Mouse (Mus musculus) gastrocnemius, postnatal 4 days (tissue): ENCODE data around the gene Gm49384. TPM values are rescaled to one million over a fixed set of nuclear protein-coding genes. Genes with fewer than 3 reads are reported as not detected.
"Not testable (repeated sequence)": the region's sequence is repeated elsewhere in the genome, so short reads cannot be mapped to it uniquely, and the experiment has no call there.

Source experiments
- DNase-seq, 2 experiments: peaks; one replicate each; pipeline ENCODE4 v3.0.0; 2021 to 2022; ENCODE audit warnings: low spot score in 2 of 2, mixed read lengths in 2 of 2
- microRNA-seq: library from miRNA; unstranded; fragments of <30 nt; microRNA quantifications from one replicate; pipeline ENCODE4 v1.2.0, GENCODE M21; 2021
- total RNA-seq, 2 experiments: library from RNA; stranded (reverse); gene quantifications; 2 replicates each; pipeline ENCODE4 v1.2.3; 2021

Gm49384 gene
- total RNA-seq, 2 experiments from 2014 or later, result 5.3 to 6.2 TPM

DNA sequence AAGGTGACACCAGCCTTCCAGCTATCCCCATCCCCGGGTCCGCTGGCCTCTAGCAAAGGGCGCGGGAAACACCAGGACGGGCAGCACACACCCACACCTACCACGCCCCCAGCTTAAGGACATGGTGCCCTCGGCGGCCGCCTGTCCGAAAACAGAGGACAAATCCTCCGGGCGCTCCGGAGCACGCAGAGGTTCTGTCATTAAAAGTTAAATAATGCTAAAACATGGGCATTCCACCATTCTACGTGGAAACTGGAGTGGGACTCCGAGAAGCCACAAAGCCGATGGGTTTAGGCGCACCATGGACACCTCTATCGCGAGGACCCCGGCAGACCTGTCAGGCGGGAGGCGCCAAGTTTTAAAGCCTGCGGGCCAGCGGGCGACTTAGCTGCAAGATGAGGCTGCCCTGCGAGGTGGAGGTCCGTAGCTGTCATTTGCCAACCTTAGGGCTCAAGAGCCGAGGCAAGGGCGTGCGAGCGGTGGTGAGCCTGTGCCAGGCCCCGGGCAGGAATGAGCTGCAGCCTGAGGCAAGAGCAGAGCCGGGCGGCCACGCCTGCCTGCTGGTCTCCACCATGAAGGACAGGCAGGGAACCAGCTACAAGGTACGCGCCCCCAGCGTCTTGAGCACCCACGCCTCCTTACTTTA is 35.5 kb downstream of the Gm49384 start, which contains the start of gene Lrr1:
Lrr1 (plus strand) TSS at position 354 of the 646 bp plus-strand sequence.
- peak; percentile 57 to 89 for DNase-seq

DNA sequence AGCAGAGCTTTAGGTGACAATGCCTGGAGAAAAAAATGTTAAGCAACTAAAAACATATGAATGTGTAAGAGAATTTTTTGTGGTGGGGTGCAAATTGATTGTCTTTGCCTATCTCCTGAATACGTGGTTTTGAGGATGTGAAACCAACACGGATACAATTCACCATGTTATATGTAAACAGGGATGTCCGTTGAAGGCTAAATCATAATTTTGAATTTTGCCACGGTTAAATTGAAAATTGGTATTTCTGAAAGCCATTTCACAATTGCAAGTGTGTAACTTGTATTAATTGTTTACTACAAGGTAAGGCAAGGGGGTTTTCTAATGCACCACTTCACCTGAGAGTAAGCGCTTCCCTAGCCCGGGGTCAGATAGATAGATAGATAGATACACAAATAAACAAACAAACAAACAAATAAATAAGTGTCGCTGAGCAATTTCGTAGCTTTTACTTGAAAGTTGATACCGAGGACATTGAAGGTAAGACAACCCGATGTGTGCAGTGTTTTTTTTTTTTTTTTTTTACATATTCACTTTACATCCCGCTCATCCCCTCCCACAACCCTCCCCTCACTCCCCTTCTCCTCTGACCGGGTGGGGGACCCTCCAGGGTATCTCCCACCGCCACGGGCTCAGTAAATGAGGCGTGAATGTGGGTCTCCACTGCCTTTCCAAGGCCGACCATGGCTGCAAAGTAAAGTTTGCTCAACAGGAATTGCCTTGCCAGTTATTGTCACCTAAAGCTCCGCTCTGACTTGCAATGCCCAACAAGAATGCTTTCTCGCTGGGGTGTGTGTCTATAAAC is 36.2 kb downstream of the Gm49384 start:
- DNase-seq, result no peak

DNA sequence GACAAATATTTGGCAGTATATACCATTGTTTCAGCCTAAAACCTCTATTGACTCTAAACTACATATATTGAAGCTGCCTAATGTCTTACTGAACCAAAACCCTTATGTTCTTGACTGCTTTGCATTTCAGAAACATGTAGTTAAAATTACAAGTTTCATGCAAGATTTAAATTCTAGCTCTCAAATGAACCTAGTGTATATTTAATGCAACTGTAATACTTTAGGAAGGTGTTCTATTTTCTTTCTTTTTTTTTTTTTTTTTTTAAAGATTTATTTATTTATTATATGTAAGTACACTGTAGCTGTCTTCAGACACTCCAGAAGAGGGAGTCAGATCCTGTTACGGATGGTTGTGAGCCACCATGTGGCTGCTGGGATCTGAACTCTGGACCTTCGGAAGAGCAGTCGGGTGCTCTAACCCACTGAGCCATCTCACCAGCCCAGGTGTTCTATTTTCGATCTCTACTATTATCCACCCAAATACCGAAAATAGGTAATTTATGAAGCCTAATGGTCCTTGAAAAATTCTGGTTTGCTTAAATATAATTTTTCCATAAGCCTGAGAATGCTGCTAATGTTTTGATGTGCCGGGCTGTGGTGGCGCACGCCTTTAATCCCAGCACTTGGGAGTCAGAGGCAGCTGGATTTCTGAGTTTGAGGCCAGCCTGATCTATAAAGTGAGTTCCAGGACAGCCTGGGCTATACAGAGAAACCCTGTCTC is 37.0 kb downstream of the Gm49384 start:
- not testable (repeated sequence) for DNase-seq

DNA sequence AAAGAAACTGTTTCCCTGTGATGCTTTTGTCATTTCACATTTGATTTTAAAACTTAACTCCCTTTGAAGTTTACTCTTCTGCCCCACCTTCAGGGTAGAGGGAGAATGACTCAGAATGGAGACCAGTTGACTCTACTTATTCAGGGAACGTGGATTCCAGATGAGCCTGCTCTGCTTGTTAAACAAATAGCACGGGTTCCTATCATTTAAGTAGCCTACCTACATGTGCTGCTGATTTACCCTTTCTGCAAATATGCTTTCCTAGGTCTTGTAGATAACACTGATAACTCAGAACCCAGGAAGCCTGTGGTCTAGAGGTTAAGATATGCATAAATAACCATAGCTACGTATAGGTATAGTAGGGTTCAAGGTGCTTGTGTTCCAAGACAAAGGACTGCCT is 39.2 kb downstream of the Gm49384 start:
- no peak for DNase-seq

DNA sequence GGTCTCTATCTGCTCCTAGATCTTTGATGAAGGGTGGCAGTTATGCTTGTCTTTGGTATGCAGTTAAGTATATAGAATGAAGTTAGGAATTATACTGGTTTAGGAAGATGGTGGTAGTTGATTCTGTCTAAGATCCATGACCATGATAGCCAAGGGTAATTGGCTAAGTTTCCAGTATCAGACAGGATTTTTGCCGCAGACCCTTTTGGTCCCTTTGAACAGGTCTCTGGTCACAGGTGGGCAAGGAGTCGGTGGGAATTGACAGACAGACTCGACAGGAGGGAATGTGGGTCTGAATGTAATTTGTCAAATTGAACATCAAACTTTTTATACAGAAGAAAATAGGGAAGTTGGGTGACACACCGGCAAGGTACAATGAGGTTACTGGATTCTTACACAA is 40.5 kb downstream of the Gm49384 start:
- DNase-seq, result not testable (repeated sequence)

DNA sequence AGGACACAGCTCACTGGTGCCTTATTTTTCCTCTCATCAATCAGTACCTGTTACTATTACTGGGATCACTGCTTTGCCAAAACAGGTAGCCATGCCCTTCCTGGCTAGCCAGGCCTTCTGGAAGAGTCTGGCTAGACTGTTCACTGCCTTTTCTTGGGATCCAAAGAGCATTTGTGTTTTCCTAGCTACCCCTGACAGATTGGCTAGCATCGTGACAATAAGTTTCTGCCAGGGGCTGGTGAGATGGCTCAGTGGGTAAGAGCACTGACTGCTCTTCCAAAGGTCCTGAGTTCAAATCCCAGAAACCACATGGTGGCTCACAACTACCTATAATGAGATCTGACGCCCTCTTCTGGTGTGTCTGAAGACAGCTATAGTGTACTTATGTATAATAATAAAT is 43.4 kb downstream of the Gm49384 start:
- not testable (repeated sequence) for DNase-seq

DNA sequence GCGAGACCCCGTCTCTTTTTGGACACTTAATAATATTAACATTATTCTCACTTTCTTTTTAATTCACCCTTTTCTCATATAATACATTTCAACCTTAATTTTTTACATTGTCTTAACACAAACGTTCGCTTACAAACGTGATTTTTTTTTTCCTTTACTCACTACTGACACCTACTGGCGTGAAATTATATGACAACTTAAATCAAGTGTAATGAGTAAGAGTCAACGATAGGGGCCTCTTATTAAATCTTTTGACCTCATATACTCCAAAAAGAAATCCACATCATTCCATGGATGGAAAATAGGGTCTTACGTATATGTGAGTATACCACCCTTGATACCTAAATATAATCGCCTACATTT is 44.5 kb downstream of the Gm49384 start:
- no peak for DNase-seq

DNA sequence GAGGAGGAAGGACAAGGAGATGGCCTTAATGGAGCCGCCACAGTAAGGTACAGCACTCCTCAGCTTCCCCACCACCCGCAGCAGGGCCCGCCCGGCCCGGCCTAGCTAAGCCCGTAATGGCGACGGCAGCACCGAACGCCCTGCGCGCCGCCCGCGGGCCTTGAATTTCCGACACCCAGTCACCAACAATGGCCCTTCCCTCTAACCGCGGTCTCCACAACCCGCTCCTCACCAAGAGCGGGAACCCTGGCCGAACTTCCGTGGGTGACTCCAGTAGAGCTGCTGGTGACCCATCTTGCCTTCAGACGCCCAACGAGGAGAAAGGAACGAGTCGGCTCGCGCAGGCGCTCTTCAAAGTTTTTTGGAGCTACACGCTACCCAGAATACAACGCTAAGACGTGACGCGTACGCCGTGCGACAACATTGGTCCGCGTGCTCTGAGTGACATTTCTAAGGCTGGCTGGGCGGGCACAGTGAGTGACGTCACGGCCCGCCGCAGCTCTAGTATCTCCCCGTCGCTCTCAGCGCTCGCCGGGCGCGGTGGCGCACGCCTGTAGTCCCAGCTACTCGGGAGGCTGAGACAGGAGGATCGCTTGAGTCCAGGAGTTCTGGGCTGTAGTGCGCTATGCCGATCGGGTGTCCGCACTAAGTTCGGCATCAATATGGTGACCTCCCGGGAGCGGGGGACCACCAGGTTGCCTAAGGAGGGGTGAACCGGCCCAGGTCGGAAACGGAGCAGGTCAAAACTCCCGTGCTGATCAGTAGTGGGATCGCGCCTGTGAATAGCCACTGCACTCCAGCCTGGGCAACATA is 45.1 kb downstream of the Gm49384 start, which contains the start of gene Rps29:
Rps29 (minus strand) TSS at position 422 of the 813 bp plus-strand sequence.
- DNase-seq, result peak; percentile 90 to 95

DNA sequence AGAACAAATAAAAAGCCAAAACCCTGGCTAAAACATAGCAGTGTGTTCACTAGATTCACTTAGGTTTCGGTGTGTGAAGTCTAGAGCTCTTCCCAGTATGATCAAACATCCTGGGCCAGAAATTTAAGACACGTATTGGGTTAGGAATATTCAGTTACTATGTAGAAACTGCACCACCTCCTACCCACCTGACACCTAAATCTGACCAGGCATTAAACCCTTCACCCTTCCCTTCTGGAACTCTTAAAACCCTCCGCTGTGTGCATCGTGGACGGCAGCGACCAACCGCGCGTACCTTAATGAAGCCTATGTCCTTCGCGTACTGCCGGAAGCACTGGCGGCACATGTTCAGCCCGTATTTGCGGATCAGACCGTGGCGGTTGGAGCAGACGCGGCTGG is 45.7 kb downstream of the Gm49384 start:
- no peak for DNase-seq

DNA sequence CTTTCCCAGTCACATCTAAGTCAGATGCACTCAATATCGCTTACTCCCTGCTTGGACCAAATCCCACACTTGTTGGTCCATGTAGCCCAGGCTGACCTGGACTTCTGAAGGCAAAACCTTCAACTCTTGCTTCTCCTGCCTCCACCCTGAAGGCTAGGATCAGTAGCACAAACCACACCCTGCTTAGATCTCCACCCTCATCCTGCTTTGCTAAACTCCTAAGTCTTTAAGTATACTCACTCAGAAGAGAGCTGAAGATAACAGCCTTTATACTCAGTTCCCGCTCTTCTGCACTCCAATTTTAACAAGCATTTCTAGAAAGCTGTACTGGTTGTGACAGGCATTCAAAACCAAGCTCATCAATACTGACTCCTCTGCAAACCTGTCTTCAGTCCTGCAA is 47.0 kb downstream of the Gm49384 start:
- DNase-seq, result no peak

DNA sequence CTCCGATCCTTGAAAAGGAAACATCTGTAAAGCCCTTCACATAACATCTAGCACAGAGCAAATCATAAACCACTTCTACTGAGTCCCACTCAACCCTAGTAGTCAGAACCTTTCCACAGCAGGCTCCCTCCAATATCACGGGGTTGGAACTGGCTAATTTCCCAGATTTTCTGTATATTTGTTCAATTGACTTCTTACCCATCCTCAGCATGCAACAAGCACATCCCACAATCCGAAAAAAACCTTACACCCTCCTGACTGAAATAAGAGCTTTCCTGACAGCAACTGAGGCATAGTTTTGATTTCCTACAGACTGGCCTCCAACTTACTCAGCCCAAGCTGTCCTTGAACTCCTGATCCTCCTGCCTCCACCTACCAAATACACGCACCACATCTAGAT is 47.6 kb downstream of the Gm49384 start:
- no peak for DNase-seq

DNA sequence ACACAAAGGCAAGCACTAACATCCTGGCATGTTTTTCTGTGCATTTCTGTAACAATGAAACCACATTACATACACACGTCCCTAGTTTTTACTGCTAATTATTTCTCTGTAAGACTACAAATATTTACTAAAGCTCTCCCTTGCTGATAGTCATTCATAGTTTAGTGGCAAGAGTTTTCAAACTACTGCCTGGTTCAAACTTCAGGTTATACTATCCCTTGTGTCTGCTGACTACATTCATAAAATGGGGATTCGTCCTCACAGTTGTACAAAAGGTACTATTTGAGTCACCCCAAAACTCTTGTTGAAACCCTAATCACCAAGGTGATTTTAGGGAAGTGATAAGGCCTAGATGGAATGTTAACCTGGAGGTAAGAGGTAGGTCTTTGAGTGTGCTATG is 48.1 kb downstream of the Gm49384 start:
- DNase-seq, result no peak

DNA sequence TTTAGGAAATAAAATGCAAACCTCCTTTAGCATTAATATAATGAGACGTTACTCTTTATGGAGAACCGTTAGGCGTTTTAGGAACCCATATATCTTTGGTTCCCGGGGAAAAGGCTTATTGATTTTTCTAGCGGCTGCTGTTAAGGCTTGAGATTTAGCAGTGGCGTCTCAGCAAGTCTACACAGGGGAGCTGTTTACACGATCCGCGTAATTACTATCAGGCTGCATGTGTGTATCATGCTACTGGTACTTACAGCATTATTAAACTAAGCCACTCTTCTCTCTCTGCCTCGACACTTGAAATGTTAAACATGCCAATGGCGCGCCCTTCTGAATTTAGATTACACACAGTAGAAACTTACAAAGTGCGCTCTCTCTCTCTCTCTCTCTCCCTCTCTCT is 54.0 kb downstream of the Gm49384 start:
- no peak for DNase-seq

DNA sequence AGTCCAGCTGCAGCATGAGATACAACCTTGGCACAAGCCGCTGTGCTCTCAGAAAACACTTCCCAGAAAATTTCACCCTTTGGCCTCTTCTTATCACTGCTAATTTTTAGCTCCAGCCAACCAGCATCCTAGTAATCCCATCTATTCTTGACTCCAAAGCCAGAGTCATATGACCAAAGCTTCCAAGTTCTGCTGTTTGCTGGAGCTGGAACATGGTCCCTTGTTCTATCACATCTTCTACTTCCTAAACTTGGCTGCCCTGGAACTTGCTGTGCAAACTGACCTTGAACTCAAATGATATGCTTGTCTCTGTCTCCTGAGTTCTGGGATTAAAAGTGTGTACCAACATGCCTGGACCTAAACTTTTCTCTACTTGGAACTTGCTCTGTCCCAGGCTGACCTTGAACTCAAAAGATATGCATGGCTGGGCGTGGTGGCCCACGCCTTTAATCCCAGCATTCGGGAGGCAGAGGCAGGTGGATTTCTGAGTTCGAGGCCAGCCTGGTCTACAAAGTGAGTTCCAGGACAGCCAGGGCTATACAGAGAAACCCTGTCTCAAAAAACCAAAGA is 56.8 kb downstream of the Gm49384 start:
- no peak for DNase-seq

DNA sequence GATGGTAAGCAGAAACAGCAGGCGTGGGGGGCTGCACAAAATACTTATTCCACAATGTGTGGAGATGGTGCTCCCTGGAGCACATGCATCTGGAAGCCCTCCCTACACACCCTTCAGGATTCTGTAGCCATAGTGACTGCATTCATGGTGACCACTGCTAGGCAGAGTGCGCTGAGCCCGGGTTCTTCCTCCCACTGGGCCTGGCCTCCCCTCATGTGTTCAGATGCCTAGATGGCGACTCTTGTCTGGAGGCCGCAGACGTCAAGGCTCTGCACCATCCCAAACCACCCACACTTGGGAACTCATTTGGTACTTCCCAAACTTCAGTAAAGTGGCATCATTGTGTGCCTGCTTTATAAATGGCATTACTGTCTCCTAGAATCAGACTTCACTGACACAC is 60.6 kb downstream of the Gm49384 start:
- no peak for DNase-seq

DNA sequence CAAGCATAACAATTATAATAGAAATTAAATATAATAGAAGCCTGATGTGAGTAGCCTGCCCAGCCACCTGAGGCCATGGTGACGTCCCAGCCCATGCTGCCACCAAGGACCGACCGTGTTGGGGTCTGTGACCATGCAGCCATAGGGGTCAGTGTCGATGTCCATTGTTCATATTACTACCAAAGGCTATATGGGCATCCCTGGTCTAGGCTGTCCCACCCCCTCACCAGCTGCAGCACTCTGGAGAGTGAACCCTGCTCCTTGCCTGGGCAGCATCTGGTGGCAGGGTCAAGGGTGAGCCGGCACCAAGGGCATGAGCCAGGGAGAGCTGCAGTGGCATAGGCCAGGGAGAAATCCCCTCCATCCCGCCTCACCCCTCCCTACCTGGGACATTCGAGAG is 64.2 kb downstream of the Gm49384 start:
- DNase-seq, result no peak

Small RNA genes lying within 50 kb of the gene (microRNA-seq; reads per million reads assigned to microRNA genes)
- gene Gm47287 (not detected), gene Gm47295 (not detected)

Other genes with a start within 250 kb of the Gm49384 start
- gene Rps29, start 45.1 kb downstream of the Gm49384 start, total RNA-seq, result 1,000 to 10,000 TPM; 1,550 to 1,635 TPM
- 1 to 10 TPM; 1.5 to 3.8 TPM for gene Lrr1, start 35.5 kb downstream of the Gm49384 start, total RNA-seq
- 100 to 1,000 TPM; 310 to 322 TPM for gene Rpl36al, start 20.2 kb downstream of the Gm49384 start, total RNA-seq
- gene Mgat2, start 20.1 kb downstream of the Gm49384 start, total RNA-seq, result 10 to 100 TPM; 34.3 to 35.4 TPM
- gene Gm49383, start 7.2 kb downstream of the Gm49384 start, total RNA-seq, result 1 to 10 TPM; 5.2 to 6.2 TPM
- gene Dnaaf2, start 5.8 kb downstream of the Gm49384 start, total RNA-seq, result 1 to 10 TPM; 1.4 to 1.7 TPM
- 1 to 10 TPM; 6.1 to 6.9 TPM for gene Pole2, start 23.9 kb upstream of the Gm49384 start, total RNA-seq
- 1 to 10 TPM; 7.1 to 8.7 TPM for gene Klhdc1, start 36.9 kb upstream of the Gm49384 start, total RNA-seq
- gene Klhdc2, start 92.4 kb upstream of the Gm49384 start, total RNA-seq, result 10 to 100 TPM; 72.3 to 74.8 TPM
- gene Nemf, start 152.9 kb upstream of the Gm49384 start, total RNA-seq, result 10 to 100 TPM; 30.0 to 33.5 TPM
- 10 to 100 TPM; 72.6 to 77.6 TPM for gene Arf6, start 167.9 kb upstream of the Gm49384 start, total RNA-seq
- gene Gm9887, start 168.2 kb upstream of the Gm49384 start, total RNA-seq, result under 1 TPM in 1 of 2 experiments, not detected in 1; 0.81 TPM